Mouse (Mus musculus): ENCODE measurements around the gene Mical3. TPM values are rescaled to one million over a fixed set of nuclear protein-coding genes. Genes with fewer than 3 reads are reported as not detected.

The Mical3 gene
- polyA plus RNA-seq, 1 experiment, result 67.4 TPM

DNA sequence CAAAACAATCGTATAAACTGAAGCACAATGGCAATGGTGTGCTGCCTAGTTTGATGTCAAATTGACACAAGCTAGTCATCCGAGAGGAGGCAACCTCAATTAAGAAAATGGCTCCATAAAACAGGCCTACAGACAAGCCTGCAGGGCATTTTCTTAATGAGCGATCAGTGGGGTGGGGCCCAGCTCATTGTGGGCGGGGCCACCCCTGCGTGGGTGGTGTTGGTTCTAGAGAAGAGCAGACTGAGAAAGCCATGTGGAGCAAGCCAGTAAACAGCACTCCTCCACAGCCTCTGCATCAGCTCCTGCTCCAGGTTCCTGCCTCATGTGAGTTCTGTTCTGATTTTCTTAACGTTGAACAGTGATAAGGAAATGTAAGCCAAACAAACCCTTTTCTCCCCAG, 6.4 kb upstream of the Mical3 start:
- H3K4me3 ChIP-seq (ENCODE audit: insufficient read depth, low read length), result no peak overlapping the region
- no peak overlapping the region for H3K27ac ChIP-seq (ENCODE audit: insufficient read depth, low read length)
- TF ChIP-seq POLR2A (IDR thresholded peaks at IDR 0.05; ENCODE audit: extremely low read depth, insufficient read depth, low read length) (no peak), CTCF (IDR thresholded peaks at IDR 0.05; ENCODE audit: extremely low read depth, insufficient read depth, low read length) (no peak)
- no peaks in the 10 kb centered on the region for H3K4me1 ChIP-seq (ENCODE audit: control insufficient read depth, insufficient read depth, low read length)

DNA sequence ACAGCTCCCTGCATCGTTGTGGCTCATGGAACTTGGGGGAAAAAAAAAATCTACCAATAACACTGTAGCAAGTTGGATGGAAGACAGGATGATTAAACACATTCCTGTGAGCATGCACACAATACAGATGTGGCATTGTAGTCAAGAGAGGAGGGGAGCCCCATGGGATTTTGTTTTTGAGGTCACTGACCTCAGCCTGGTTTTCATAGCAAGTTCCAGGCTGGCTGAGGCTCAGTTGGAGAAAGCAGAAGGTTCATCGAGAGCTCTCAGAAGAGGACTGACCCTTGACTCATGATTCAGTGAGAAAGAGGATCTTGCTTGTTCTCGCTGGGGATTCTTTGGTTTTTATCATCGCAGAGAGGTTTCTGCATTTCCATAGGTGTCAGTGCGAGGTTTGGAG, 4.1 kb upstream of the Mical3 start:
- no peak for TF ChIP-seq POLR2A (IDR thresholded peaks at IDR 0.05; ENCODE audit: extremely low read depth, insufficient read depth, low read length)
- no peak for TF ChIP-seq CTCF (IDR thresholded peaks at IDR 0.05; ENCODE audit: extremely low read depth, insufficient read depth, low read length)
- H3K4me3 ChIP-seq (ENCODE audit: insufficient read depth, low read length), result no peak overlapping the region
- no peak overlapping the region for H3K27ac ChIP-seq (ENCODE audit: insufficient read depth, low read length)
- H3K4me1 ChIP-seq (ENCODE audit: control insufficient read depth, insufficient read depth, low read length), result no peaks in the 10 kb centered on the region

DNA sequence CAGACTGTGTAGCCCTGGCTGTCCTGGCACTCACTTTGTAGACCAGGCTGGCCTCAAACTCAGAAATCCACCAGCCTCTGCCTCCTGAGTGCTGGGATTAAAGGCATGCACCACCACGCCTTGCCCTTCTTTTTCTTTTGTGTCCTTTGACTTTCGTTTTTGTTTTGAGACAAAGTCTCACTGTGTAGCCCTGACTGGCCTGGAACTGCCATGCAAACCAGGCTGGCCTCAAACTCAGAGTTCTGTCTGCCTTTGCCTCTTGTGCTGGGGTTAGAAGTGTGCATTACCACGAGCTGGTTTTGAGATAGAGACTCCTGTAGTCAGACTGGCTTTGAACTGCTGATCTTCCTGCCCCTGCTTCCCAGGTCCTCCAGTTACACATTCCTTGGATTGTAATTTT, 3.5 kb upstream of the Mical3 start:
- no peak overlapping the region for H3K27ac ChIP-seq (ENCODE audit: insufficient read depth, low read length)
- no peak for TF ChIP-seq POLR2A (IDR thresholded peaks at IDR 0.05; ENCODE audit: extremely low read depth, insufficient read depth, low read length)
- TF ChIP-seq CTCF (IDR thresholded peaks at IDR 0.05; ENCODE audit: extremely low read depth, insufficient read depth, low read length), result no peak
- H3K4me3 ChIP-seq (ENCODE audit: insufficient read depth, low read length), result no peak overlapping the region

DNA sequence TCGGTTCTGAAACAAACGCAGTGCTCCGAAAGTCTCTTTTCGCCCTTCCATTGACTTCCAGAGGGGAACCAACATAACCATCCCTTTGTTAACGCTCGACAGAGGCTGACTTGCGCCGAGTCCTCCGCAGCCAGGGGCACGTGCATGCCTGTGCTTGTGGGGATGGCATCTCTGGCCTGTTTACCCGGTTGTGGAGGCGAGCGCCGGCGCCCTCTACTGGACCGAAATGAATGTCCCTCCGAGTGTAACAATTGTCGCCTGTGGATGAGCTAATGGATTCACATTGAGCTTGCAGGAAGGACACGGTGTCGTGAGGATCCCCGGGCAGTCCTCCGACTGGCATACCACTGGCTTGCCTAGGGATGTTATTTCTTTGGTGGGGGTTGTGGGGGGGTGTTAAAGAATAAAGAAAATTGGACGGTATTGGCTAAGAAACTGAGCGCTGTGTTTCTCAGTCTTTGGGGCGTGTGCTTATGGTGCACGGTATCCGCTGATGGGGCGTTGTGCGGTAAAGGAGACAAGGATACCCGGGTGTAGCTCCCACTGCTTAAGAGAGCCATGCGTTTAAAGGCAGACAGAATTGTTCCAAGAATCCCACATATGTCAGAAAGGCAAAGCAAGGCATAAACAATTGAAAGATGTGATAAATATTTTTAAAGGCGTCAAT, 627 bp downstream of the Mical3 start:
- H3K27ac ChIP-seq (ENCODE audit: insufficient read depth, low read length), result peak overlapping the region; percentile 14
- peaks cover 2% of the 10 kb centered on the region; the same call in 1 of the 2 replicates for H3K4me1 ChIP-seq (ENCODE audit: control insufficient read depth, insufficient read depth, low read length)
- TF ChIP-seq POLR2A (IDR thresholded peaks at IDR 0.05; ENCODE audit: extremely low read depth, insufficient read depth, low read length) (peak; percentile 78), CTCF (IDR thresholded peaks at IDR 0.05; ENCODE audit: extremely low read depth, insufficient read depth, low read length) (peak; percentile 75)
- peak overlapping the region; percentile 70 for H3K4me3 ChIP-seq (ENCODE audit: insufficient read depth, low read length)

More for the DNA sequence above, 3.5 kb upstream of the Mical3 start:
- H3K4me1 ChIP-seq (ENCODE audit: control insufficient read depth, insufficient read depth, low read length), result no peaks in the 10 kb centered on the region

DNA sequence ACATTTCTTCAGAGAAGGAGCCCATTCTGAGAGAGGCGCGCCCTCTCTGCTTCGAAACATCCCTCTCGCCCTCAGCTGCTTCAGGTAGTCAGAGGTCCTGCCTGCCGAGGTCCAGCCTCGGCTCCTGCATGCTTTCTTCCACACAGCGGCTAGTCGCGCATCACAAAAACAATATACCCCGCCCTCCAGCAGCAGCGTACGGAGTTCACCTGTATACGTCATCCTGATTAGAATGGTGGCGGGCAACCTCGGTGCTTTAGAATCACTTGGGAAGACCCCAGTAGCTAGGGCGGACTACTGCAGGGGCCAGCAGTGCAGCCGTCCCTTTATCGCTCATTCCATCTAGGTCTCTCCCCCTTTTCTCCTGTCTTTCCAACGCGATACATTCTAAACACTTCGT, 1.3 kb downstream of the Mical3 start:
- H3K27ac ChIP-seq (ENCODE audit: insufficient read depth, low read length), result peak overlapping the region; percentile 69
- peak overlapping the region; percentile 70 for H3K4me3 ChIP-seq (ENCODE audit: insufficient read depth, low read length)
- peak; percentile 34; the same call in 1 of the 2 replicates for TF ChIP-seq POLR2A (IDR thresholded peaks at IDR 0.05; ENCODE audit: extremely low read depth, insufficient read depth, low read length)
- TF ChIP-seq CTCF (IDR thresholded peaks at IDR 0.05; ENCODE audit: extremely low read depth, insufficient read depth, low read length), result no peak
- H3K4me1 ChIP-seq (ENCODE audit: control insufficient read depth, insufficient read depth, low read length), result peaks cover 2% of the 10 kb centered on the region; the same call in 1 of the 2 replicates

DNA sequence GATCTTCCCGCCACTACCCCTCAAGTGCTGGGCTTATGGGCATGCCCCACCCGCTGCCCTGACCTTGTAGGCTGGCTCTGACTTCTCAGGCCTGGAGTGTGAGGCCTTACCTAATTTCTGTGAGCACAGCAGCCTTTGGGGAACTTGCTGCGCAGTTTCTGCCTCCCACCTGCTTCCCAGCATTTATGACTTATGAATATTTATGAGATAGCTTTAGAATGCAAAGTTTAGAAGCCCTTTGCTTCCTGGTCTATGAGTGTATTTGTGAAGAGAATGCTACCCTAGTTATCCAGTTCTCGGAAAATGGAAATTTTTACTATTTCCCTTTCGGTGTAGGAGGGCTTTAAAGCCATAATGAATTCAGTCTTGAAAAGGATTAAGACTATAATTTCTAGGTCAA, 2.1 kb downstream of the Mical3 start:
- H3K27ac ChIP-seq (ENCODE audit: insufficient read depth, low read length), result no peak overlapping the region
- TF ChIP-seq POLR2A (IDR thresholded peaks at IDR 0.05; ENCODE audit: extremely low read depth, insufficient read depth, low read length) (no peak), CTCF (IDR thresholded peaks at IDR 0.05; ENCODE audit: extremely low read depth, insufficient read depth, low read length) (no peak)
- peak overlapping the region; percentile 70; the same call in 1 of the 2 replicates for H3K4me3 ChIP-seq (ENCODE audit: insufficient read depth, low read length)
- H3K4me1 ChIP-seq (ENCODE audit: control insufficient read depth, insufficient read depth, low read length), result peaks cover 2% of the 10 kb centered on the region; the same call in 1 of the 2 replicates

DNA sequence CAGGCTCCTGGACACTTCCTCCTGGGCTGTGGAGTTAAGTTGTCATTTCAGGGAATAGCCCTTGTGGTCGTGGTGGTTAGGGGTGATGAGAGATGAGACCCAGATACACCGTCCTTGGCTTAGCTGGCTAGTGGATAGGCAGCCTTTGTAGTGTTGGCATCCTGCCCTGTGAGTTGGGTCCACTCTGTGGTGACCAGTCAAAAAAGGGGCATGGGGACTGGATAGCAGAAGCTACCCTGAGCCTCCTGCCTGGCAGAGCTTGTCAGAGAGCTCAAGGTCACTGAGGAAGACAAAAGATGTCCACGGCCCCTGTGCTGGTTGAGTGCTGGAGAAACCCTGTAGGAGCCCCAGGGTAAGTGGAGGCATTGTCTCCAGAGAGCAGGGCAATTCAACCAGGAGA, 3.1 kb downstream of the Mical3 start:
- Histone ChIP-seq H3K4me3 (ENCODE audit: insufficient read depth, low read length) (no peak overlapping the region), H3K4me1 (ENCODE audit: control insufficient read depth, insufficient read depth, low read length) (peaks cover 3% of the 10 kb centered on the region; the same call in 1 of the 2 replicates), H3K27ac (ENCODE audit: insufficient read depth, low read length) (no peak overlapping the region)
- no peak for TF ChIP-seq CTCF (IDR thresholded peaks at IDR 0.05; ENCODE audit: extremely low read depth, insufficient read depth, low read length)
- no peak for TF ChIP-seq POLR2A (IDR thresholded peaks at IDR 0.05; ENCODE audit: extremely low read depth, insufficient read depth, low read length)

DNA sequence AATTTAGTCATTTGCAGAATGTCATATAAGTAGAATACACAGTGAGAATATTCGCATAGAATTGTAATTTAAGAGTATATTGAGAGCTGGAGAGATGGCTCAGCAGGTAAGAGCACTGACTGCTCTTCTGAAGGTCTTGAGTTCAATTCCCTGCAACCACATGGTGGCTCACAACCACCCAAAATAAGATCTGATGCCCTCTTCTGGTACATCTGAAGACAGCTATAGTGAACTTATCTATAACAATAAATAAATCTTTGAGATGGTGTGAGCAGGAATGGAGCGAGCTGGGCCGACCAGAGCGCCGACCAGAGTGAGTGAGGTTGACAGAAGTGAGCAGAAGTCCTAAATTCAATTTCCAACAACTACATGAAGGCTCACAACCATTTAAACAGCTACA, 4.6 kb downstream of the Mical3 start:
- TF ChIP-seq POLR2A (IDR thresholded peaks at IDR 0.05; ENCODE audit: extremely low read depth, insufficient read depth, low read length) (no peak), CTCF (IDR thresholded peaks at IDR 0.05; ENCODE audit: extremely low read depth, insufficient read depth, low read length) (no peak)
- Histone ChIP-seq H3K4me1 (ENCODE audit: control insufficient read depth, insufficient read depth, low read length) (peaks cover 4% of the 10 kb centered on the region), H3K4me3 (ENCODE audit: insufficient read depth, low read length) (no peak overlapping the region), H3K27ac (ENCODE audit: insufficient read depth, low read length) (no peak overlapping the region)

DNA sequence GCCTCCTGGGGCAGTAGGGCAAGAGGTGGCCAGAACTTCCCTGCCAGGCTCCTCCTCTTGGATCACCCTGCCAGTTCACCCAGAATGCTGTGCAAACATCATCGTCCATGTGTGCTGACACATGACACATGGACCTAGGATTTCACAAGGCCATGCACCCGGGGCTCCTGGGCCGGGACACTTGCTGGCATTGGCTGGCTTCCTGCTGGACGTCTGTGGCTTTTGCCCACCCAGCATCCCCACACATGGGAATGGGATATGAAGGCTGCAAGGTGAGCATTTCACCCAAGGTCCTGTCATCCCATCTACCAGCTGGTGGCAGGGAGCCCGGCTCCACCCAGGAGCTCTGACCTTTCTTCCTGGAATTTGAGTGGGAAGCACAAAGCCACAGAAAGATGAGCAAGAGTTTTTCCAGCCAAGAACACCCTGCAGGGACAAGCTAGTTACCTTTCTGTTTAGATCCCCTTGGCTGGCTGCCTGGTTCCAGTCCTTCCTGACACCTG, 8.0 kb downstream of the Mical3 start:
- no peak overlapping the region for H3K27ac ChIP-seq (ENCODE audit: insufficient read depth, low read length)

DNA sequence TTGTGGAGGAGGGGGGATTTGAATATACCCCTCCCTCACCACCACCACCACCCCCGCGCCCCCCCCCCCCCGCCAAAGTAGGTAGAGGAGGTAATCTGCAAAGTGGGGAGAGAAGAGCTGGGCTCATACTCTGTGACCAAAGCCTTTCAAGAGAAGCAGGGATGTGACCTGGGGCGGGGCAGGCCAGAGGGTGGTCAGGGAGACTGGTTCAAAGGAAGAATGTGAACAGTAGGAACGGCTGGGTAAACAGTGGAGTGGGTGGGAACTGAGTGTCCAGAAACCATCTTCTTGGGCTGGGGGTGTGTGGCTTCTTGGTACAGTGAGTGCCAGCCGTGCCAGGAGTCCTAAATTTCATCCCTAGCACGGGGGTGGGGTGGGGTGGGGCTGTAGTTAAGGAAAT, 10.0 kb downstream of the Mical3 start:
- H3K4me1 ChIP-seq (ENCODE audit: control insufficient read depth, insufficient read depth, low read length), result peaks cover 3% of the 10 kb centered on the region
- TF ChIP-seq CTCF (IDR thresholded peaks at IDR 0.05; ENCODE audit: extremely low read depth, insufficient read depth, low read length) (no peak), POLR2A (IDR thresholded peaks at IDR 0.05; ENCODE audit: extremely low read depth, insufficient read depth, low read length) (no peak)
- H3K4me3 ChIP-seq (ENCODE audit: insufficient read depth, low read length), result no peak overlapping the region
- H3K27ac ChIP-seq (ENCODE audit: insufficient read depth, low read length), result no peak overlapping the region

More for the DNA sequence above, 8.0 kb downstream of the Mical3 start:
- no peak overlapping the region for H3K4me3 ChIP-seq (ENCODE audit: insufficient read depth, low read length)
- peaks cover 5% of the 10 kb centered on the region for H3K4me1 ChIP-seq (ENCODE audit: control insufficient read depth, insufficient read depth, low read length)
- TF ChIP-seq CTCF (IDR thresholded peaks at IDR 0.05; ENCODE audit: extremely low read depth, insufficient read depth, low read length) (no peak), POLR2A (IDR thresholded peaks at IDR 0.05; ENCODE audit: extremely low read depth, insufficient read depth, low read length) (no peak)

Data from cortical plate, adult 2 months (tissue).